Mouse (Mus musculus) left cerebral cortex, adult 2 months (tissue): ENCODE results near the gene Peli3. TPM values are rescaled to one million over a fixed set of nuclear protein-coding genes. Genes with fewer than 3 reads are reported as not detected.

Experiments used
- DNase-seq, 2 experiments: peaks; one replicate each; pipeline ENCODE4 v3.0.0; 2021 to 2022; ENCODE audit warnings: low spot score in 2 of 2, mixed read lengths in 1 of 2; ENCODE audit errors: extremely low spot score in 1 of 2
- H3K27ac ChIP-seq: fragments of 200-600 bp; 2 replicates; pipeline ENCODE4 v1.8.1; 2022
- H3K4me3 ChIP-seq: fragments of 200-600 bp; 2 replicates; pipeline ENCODE4 v1.8.1; 2022
- CTCF ChIP-seq: fragments of 200-600 bp; IDR thresholded peaks from 2 replicates; pipeline ENCODE4 v1.8.1; 2022; ENCODE audit warnings: antibody characterized with exemption, mild to moderate bottlenecking, moderate library complexity
- intact Hi-C: fragments of 180-260 bp; cut with DNase I; formaldehyde crosslinking; loops from one replicate; pipeline ENCODE4 v1.15.1; 2025
- total RNA-seq, 2 experiments: library from RNA; stranded (reverse); gene quantifications; 2 replicates each; pipeline ENCODE4 v1.2.3; 2021

Gene Peli3
- total RNA-seq, 2 experiments from 2014 or later: 27.9 to 31.8 TPM

GRCm38 (mm10) chr19:4905979-4906794 lies 36.7 kb downstream of the Peli3 start, which contains the start of gene Bbs1:
TSS of gene Bbs1 (minus strand) at chr19:4906628.
- DNase-seq: peak; percentile 76 to 82
- no peak for TF ChIP-seq CTCF
- Histone ChIP-seq H3K27ac (peak within 1 kb of the TSS; percentile 87), H3K4me3 (peak within 1 kb of the TSS; percentile 71)
- intact Hi-C loops: loop anchor here (2.0 to 5.0 kb wide), 2 partner anchors 151 to 279 kb away; partner anchors contain the start of gene Rce1

- DNase-seq: no peak
- no peak overlapping the region for H3K4me3 ChIP-seq
- no peak for TF ChIP-seq CTCF
- H3K27ac ChIP-seq: no peak overlapping the region
- intact Hi-C loops: no loop called here
These were observed 43.0 kb downstream of the Peli3 start for GRCm38 (mm10) chr19:4899888-4900287.

GRCm38 (mm10) chr19:4898972-4899371 lies 44.0 kb downstream of the Peli3 start:
- intact Hi-C loops: no loop called here
- no peak for DNase-seq
- Histone ChIP-seq H3K27ac (no peak overlapping the region), H3K4me3 (no peak overlapping the region)
- TF ChIP-seq CTCF: no peak

GRCm38 (mm10) chr19:4896780-4897520 lies 46.0 kb downstream of the Peli3 start:
- intact Hi-C loops: no loop called here

GRCm38 (mm10) chr19:4891798-4892197 lies 51.1 kb downstream of the Peli3 start:
- Histone ChIP-seq H3K27ac (no peak overlapping the region), H3K4me3 (no peak overlapping the region)
- TF ChIP-seq CTCF: no peak
- no peak for DNase-seq
- intact Hi-C loops: no loop called here

More at GRCm38 (mm10) chr19:4896780-4897520, 46.0 kb downstream of the Peli3 start:
- TF ChIP-seq CTCF: no peak
- Histone ChIP-seq H3K4me3 (no peak overlapping the region), H3K27ac (no peak overlapping the region)
- no peak for DNase-seq

- TF ChIP-seq CTCF: no peak
- H3K4me3 ChIP-seq: no peak overlapping the region
- intact Hi-C loops: no loop called here
- no peak overlapping the region for H3K27ac ChIP-seq
- DNase-seq: no peak
These were observed 53.1 kb downstream of the Peli3 start for GRCm38 (mm10) chr19:4889791-4890190.

GRCm38 (mm10) chr19:4883961-4884360 lies 59.0 kb downstream of the Peli3 start:
- Histone ChIP-seq H3K27ac (no peak overlapping the region), H3K4me3 (no peak overlapping the region)
- intact Hi-C loops: no loop called here
- DNase-seq: no peak
- no peak for TF ChIP-seq CTCF

Other genes with a start within 250 kb of the Peli3 start
- gene Gm960, start 244.5 kb downstream of the Peli3 start, total RNA-seq: 1 to 10 TPM; 1.5 to 1.6 TPM
- 100 to 1,000 TPM; 561 to 597 TPM for gene Sptbn2, start 232.0 kb downstream of the Peli3 start, total RNA-seq
- 10 to 100 TPM; 16.3 to 18.2 TPM for gene Rbm4b, start 186.6 kb downstream of the Peli3 start, total RNA-seq
- gene Rbm4, start 149.2 kb downstream of the Peli3 start, total RNA-seq: 100 to 1,000 TPM in 1 of 2 experiments, 10 to 100 TPM in 1; 93.1 to 112 TPM
- 10 to 100 TPM; 22.0 to 25.5 TPM for gene Gm21992, start 131.5 kb downstream of the Peli3 start, total RNA-seq
- 10 to 100 TPM; 53.4 to 61.0 TPM for gene Rbm14, start 131.5 kb downstream of the Peli3 start, total RNA-seq
- 10 to 100 TPM; 29.8 to 30.3 TPM for gene Ccs, start 103.8 kb downstream of the Peli3 start, total RNA-seq
- 1 to 10 TPM; 2.0 to 2.6 TPM for gene Ccdc87, start 103.8 kb downstream of the Peli3 start, total RNA-seq
- gene Ctsf, start 88.0 kb downstream of the Peli3 start, total RNA-seq: 100 to 1,000 TPM; 102 to 107 TPM
- gene Actn3, start 65.2 kb downstream of the Peli3 start, total RNA-seq: 1 to 10 TPM; 1.4 to 1.5 TPM
- gene Zdhhc24, start 64.5 kb downstream of the Peli3 start, total RNA-seq: 10 to 100 TPM; 24.7 to 25.9 TPM
- gene Bbs1, start 36.5 kb downstream of the Peli3 start, total RNA-seq: 10 to 100 TPM; 40.0 to 48.1 TPM
- gene Dpp3, start 14.8 kb downstream of the Peli3 start, total RNA-seq: 10 to 100 TPM; 39.5 to 45.9 TPM
- 10 to 100 TPM; 52.7 to 55.3 TPM for gene Mrpl11, start 19.0 kb upstream of the Peli3 start, total RNA-seq
- gene Npas4, start 47.2 kb upstream of the Peli3 start, total RNA-seq: 10 to 100 TPM; 21.7 to 33.7 TPM
- 10 to 100 TPM; 16.6 to 16.7 TPM for gene Slc29a2, start 80.7 kb upstream of the Peli3 start, total RNA-seq
- 100 to 1,000 TPM; 109 to 131 TPM for gene B4gat1, start 95.7 kb upstream of the Peli3 start, total RNA-seq
- 1 to 10 TPM; 4.9 to 5.8 TPM for gene AC124502.3, start 95.8 kb upstream of the Peli3 start, total RNA-seq
- gene Brms1, start 98.2 kb upstream of the Peli3 start, total RNA-seq: 10 to 100 TPM; 26.9 to 28.8 TPM
- gene Rin1, start 107.4 kb upstream of the Peli3 start, total RNA-seq: 10 to 100 TPM; 94.6 to 95.9 TPM
- gene Cd248, start 125.0 kb upstream of the Peli3 start, total RNA-seq: 1 to 10 TPM; 4.3 to 5.4 TPM
- gene Tmem151a, start 142.4 kb upstream of the Peli3 start, total RNA-seq: 100 to 1,000 TPM; 154 to 156 TPM
- 10 to 100 TPM; 23.4 to 25.7 TPM for gene Yif1a, start 145.4 kb upstream of the Peli3 start, total RNA-seq
- 100 to 1,000 TPM; 214 to 247 TPM for gene Cnih2, start 155.4 kb upstream of the Peli3 start, total RNA-seq
- 100 to 1,000 TPM; 144 to 157 TPM for gene Rab1b, start 163.9 kb upstream of the Peli3 start, total RNA-seq
- gene Klc2, start 175.4 kb upstream of the Peli3 start, total RNA-seq: 100 to 1,000 TPM; 279 to 291 TPM